Mouse (Mus musculus) midbrain, embryonic 14.5 days (tissue): ENCODE results near the gene Rnf141. TPM values are rescaled to one million over a fixed set of nuclear protein-coding genes. Genes with fewer than 3 reads are reported as not detected.
A peak's percentile ranks its signal among the peaks of the same experiment; 100 is the strongest.

ENCODE experiments used
- ATAC-seq: fragments of 200-750 bp; cut with Nextera tagmentation; 2 replicates; pipeline ENCODE4 v1.8.0; 2017; ENCODE audit warnings: moderate number of reproducible peaks, moderate library complexity; ENCODE audit not compliant: low FRiP score, low TSS enrichment
- DNase-seq: peaks from one replicate; pipeline ENCODE4 v3.0.0-alpha.2; 2015
- H3K27ac ChIP-seq: fragments of 300-500 bp; sonication (generic); replicated peaks from 2 replicates; pipeline ENCODE4 v1.5.1; 2014; ENCODE audit warnings: mild to moderate bottlenecking, low read depth, low read length, moderate library complexity
- H3K27me3 ChIP-seq: fragments of 300-500 bp; sonication (generic); 2 replicates; pipeline ENCODE4 v1.6.1; 2014; ENCODE audit warnings: low read length, control low read depth, mixed read lengths; ENCODE audit not compliant: control insufficient read depth, insufficient read depth
- H3K36me3 ChIP-seq: fragments of 300-500 bp; sonication (generic); 2 replicates; pipeline ENCODE4 v1.6.1; 2014; ENCODE audit warnings: low read length, control low read depth; ENCODE audit not compliant: control insufficient read depth, insufficient read depth
- H3K4me1 ChIP-seq: fragments of 300-500 bp; sonication (generic); 2 replicates; pipeline ENCODE4 v1.6.1; 2014; ENCODE audit warnings: mild to moderate bottlenecking, antibody characterized with exemption, low read length, control low read depth; ENCODE audit not compliant: control insufficient read depth, insufficient read depth
- H3K4me2 ChIP-seq: fragments of 300-500 bp; sonication (generic); 2 replicates; pipeline ENCODE4 v1.6.1; 2014; ENCODE audit warnings: mild to moderate bottlenecking, low read length, moderate library complexity
- H3K4me3 ChIP-seq: fragments of 300-500 bp; sonication (generic); replicated peaks from 2 replicates; pipeline ENCODE4 v1.5.1; 2014; ENCODE audit warnings: low read depth, low read length
- H3K9ac ChIP-seq: fragments of 300-500 bp; sonication (generic); replicated peaks from 2 replicates; pipeline ENCODE4 v1.6.1; 2014; ENCODE audit warnings: mild to moderate bottlenecking, low read length, moderate library complexity
- H3K9me3 ChIP-seq: fragments of 300-500 bp; sonication (generic); 2 replicates; pipeline ENCODE4 v1.6.1; 2016; ENCODE audit warnings: low read length, control low read depth, mixed read lengths; ENCODE audit not compliant: control insufficient read depth
- WGBS: fragments of 180-500 bp; shearing (Covaris S2); extraction: QIAGEN DNeasy Blood & Tissue Kit; methylation state at CpG from one replicate; pipeline ENCODE4 v1.1.7; 2014; 5-methylcytosine and 5-hydroxymethylcytosine counted together
- polyA plus RNA-seq: library from polyadenylated mRNA; unstranded; fragments of >200 nt; fragmentation: Nextera tagmentation; extraction: Ambion mirVana; gene quantifications from 2 replicates; pipeline ENCODE4 v1.2.1, GENCODE M21; 2014

The Rnf141 gene
- polyA plus RNA-seq, 1 experiment from 2014 or later = 38.3 TPM

DNA sequence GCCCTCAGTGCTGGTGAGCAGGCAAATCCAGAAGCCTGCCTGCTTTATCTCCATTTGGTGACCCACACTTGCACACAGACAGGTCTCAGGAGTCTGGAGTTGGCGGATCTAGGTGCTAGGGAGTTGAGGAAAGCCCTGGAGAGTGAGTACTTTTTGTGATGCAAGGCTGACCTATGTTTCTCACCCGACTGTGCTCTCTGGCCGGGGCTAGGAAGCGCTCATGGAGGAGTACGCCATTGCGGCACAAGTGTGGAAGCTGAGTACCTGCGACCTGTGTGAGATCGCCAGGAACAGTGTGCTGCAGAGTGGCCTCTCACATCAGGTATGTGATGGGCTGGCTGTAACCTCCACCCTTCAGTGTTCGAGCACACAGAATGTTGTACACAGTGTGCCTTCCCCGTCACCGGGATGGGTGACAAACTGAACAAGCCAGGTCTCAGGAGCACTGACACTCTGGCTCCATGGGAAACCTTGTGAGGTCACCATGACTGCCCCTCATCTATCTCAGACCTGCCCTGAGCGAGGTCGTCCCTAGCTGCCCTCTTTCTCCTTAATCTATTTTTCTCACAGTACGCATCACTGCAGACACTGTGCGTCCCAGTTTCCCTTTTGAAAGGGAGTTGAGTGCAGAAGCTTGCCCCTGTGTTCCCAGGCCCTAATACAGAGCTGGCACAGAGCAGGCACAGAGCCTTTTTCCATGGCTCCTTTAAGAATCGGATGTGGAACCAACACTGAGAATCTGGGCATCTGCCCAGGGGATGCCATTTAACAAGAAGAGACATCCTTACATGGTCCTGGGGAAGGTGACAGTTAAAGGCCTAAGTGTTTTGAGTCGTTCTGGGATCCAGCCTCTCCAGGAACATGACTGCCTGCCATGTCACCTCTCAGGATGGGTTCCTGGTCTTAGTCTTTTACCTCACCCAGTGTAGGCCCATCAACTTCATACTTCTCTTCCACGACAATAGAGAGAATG, 34.4 kb downstream of the Rnf141 start:
- Histone ChIP-seq H3K27me3 (no peaks in the 10 kb centered on the region), H3K36me3 (0 out of 2 replicates have a peak, but pooled peaks cover 3% of the 10 kb centered on the region), H3K4me2 (no peak overlapping the region), H3K9ac (no peak overlapping the region), H3K27ac (no peak overlapping the region), H3K9me3 (no peaks in the 10 kb centered on the region), H3K4me1 (no peaks in the 10 kb centered on the region), H3K4me3 (no peak overlapping the region)
- 88% methylated on average over 18 of the region's 18 CpGs for WGBS
- DNase-seq (no peak), ATAC-seq (no peak)

DNA sequence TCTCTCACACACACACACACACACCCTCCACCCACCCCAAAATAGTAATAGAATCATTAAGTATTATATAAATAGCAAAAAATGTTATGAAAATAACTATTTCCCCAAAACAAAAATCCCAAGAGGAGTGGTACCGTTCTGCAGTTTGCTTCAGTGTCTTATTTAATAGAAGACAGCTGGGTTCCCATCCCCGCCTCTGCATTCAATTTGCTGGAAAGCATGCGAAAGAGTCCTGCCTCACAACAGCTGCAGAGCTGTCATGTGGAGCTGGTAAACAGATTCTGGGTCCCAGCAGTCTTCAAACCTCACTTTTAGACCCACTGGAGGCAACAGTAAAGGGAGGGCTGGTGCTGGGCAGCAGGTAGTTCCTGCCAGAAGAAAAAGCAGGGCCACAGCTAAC, 35.3 kb downstream of the Rnf141 start:
- Histone ChIP-seq H3K9me3 (no peaks in the 10 kb centered on the region), H3K27me3 (no peaks in the 10 kb centered on the region), H3K9ac (no peak overlapping the region), H3K4me1 (no peaks in the 10 kb centered on the region), H3K4me2 (no peak overlapping the region), H3K4me3 (no peak overlapping the region), H3K27ac (no peak overlapping the region), H3K36me3 (0 out of 2 replicates have a peak, but pooled peaks cover 3% of the 10 kb centered on the region)
- DNase-seq (no peak), ATAC-seq (no peak)
- 60% methylated on average over 3 of the region's 3 CpGs for WGBS

GRCm38 (mm10) chr7:110807460-110808030, 36.7 kb downstream of the Rnf141 start:
- 0 out of 2 replicates have a peak, but pooled peaks cover 3% of the 10 kb centered on the region for H3K36me3 ChIP-seq
- H3K27ac ChIP-seq = no peak overlapping the region
- no peak overlapping the region for H3K9ac ChIP-seq
- no peak overlapping the region for H3K4me2 ChIP-seq
- no peak overlapping the region for H3K4me3 ChIP-seq
- DNase-seq (no peak), ATAC-seq (no peak)
- no peaks in the 10 kb centered on the region for H3K27me3 ChIP-seq
- no peaks in the 10 kb centered on the region for H3K9me3 ChIP-seq
- 93% methylated on average over 13 of the region's 13 CpGs for WGBS
- no peaks in the 10 kb centered on the region for H3K4me1 ChIP-seq

GRCm38 (mm10) chr7:110804266-110804665, 40.0 kb downstream of the Rnf141 start:
- H3K4me3 ChIP-seq = no peak overlapping the region
- no peak overlapping the region for H3K9ac ChIP-seq
- peak; percentile 23 for DNase-seq

DNA sequence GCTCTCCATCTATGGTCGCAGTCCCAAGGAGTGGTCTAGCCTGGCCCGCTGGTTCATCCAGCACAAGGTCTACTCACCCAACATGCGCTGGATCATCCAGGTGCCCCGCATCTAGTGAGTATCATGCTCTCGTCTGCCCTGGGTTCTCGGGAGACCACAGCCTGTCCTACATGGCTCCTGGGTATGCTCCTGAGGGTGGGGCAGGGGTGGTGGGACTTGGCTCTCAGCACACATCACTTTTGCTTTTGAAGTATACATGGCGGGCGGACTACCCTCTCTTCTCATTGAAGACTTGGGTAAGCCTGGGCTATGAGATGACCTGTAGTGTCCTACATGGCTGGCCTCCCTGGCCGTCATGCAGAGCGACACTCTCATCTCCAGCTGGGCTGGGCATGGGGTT, 41.1 kb downstream of the Rnf141 start:
- no peaks in the 10 kb centered on the region for H3K4me1 ChIP-seq
- H3K4me2 ChIP-seq = no peak overlapping the region
- ATAC-seq = no peak
- H3K27ac ChIP-seq = no peak overlapping the region
- H3K36me3 ChIP-seq = no peaks in the 10 kb centered on the region
- H3K4me3 ChIP-seq = no peak overlapping the region
- no peaks in the 10 kb centered on the region for H3K9me3 ChIP-seq
- no peak for DNase-seq
- 93% methylated on average over 10 of the region's 10 CpGs for WGBS
- H3K27me3 ChIP-seq = no peaks in the 10 kb centered on the region
- no peak overlapping the region for H3K9ac ChIP-seq

More at GRCm38 (mm10) chr7:110804266-110804665, 40.0 kb downstream of the Rnf141 start:
- Histone ChIP-seq H3K27ac (no peak overlapping the region), H3K4me2 (no peak overlapping the region), H3K4me1 (no peaks in the 10 kb centered on the region), H3K9me3 (no peaks in the 10 kb centered on the region), H3K36me3 (no peaks in the 10 kb centered on the region), H3K27me3 (no peaks in the 10 kb centered on the region)
- ATAC-seq = no peak
- 87% methylated on average over 3 of the region's 3 CpGs for WGBS

DNA sequence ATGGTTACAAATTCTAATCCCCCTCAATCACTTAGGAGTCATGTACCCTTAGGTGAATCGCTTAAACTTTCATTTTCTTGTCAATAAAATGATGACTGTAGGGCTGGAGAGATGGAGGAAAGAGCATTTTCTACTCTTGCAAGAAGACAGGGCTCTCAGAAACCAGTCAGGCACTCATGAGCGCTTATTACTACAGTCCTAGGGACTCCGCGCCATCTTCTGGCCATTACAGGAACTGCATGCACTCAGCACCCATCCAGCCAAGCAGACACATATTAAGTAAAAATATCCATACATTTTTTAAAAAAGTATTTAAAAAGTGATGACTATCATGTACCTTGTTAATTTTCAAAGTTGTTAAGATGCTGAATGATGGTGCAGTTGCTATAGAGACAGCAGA, 43.2 kb downstream of the Rnf141 start:
- DNase-seq (peak; percentile 92), ATAC-seq (no peak)
- Histone ChIP-seq H3K4me1 (no peaks in the 10 kb centered on the region), H3K4me2 (no peak overlapping the region), H3K9me3 (no peaks in the 10 kb centered on the region), H3K9ac (no peak overlapping the region), H3K27me3 (no peaks in the 10 kb centered on the region), H3K36me3 (no peaks in the 10 kb centered on the region), H3K27ac (no peak overlapping the region), H3K4me3 (no peak overlapping the region)
- 1% methylated on average over 4 of the region's 4 CpGs for WGBS

DNA sequence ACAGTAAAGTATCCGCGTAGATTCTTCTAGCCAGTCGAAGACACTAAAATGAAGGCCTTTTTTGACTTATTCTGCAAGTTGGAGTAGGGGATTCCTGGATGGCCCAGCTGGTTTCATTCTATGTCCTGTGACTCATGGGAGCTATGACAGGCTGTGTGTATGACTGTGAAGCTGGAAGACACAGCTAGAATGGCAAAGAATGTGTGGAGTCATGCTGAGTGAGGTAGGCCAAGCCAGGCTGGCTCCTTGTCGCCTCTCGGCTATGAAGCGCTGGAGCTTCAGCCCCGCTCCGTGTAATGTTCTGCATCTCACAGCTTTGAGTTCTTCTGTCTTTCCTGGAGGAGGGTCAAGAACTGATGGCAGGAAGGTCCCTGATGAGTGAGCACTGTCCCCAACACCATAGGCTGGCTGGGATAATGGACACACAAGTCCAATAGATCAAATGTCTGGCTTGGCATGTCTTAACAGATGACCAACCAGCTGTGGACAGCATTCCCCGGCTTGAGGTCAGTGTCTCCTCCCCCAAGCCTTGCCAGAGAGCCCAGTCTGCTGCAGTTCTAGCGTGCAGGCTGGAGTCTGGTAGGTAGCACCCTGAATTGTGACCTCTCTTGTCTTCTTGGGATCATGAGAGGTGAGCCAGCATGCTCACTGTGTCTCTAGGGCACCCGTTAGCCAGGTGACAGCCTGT, 46.4 kb downstream of the Rnf141 start:
- 81% methylated on average over 11 of the region's 11 CpGs for WGBS
- Histone ChIP-seq H3K9ac (no peak overlapping the region), H3K4me3 (no peak overlapping the region), H3K4me2 (no peak overlapping the region), H3K27ac (no peak overlapping the region), H3K27me3 (no peaks in the 10 kb centered on the region), H3K36me3 (no peaks in the 10 kb centered on the region), H3K4me1 (no peaks in the 10 kb centered on the region), H3K9me3 (no peaks in the 10 kb centered on the region)
- no peak for DNase-seq
- ATAC-seq = no peak

GRCm38 (mm10) chr7:110796367-110797051, 47.7 kb downstream of the Rnf141 start:
- Histone ChIP-seq H3K4me2 (no peak overlapping the region), H3K27ac (no peak overlapping the region), H3K36me3 (no peaks in the 10 kb centered on the region), H3K9ac (no peak overlapping the region), H3K9me3 (no peaks in the 10 kb centered on the region), H3K4me1 (no peaks in the 10 kb centered on the region), H3K4me3 (no peak overlapping the region), H3K27me3 (no peaks in the 10 kb centered on the region)
- no peak for ATAC-seq
- 76% methylated on average over 12 of the region's 12 CpGs for WGBS
- DNase-seq = no peak
